Mouse (Mus musculus) limb, embryonic 14.5 days (tissue): Measurements from ENCODE around the gene Gps2. TPM values are rescaled to one million over a fixed set of nuclear protein-coding genes. Genes with fewer than 3 reads are reported as not detected.
A peak's percentile ranks its signal among the peaks of the same experiment; 100 is the strongest.

ENCODE experiments used
- ATAC-seq: fragments of 200-750 bp; cut with Nextera tagmentation; 2 replicates; pipeline ENCODE4 v1.8.0; 2017; ENCODE audit warnings: low read depth, moderate number of reproducible peaks, moderate TSS enrichment; ENCODE audit not compliant: low FRiP score
- DNase-seq: peaks from one replicate; pipeline ENCODE4 v3.0.0-alpha.2; 2015; ENCODE audit warnings: low spot score
- H3K27ac ChIP-seq: fragments of 300-500 bp; sonication (generic); replicated peaks from 2 replicates; pipeline ENCODE4 v1.5.1; 2014; ENCODE audit warnings: low read depth, mild to moderate bottlenecking, low read length, moderate library complexity, mixed read lengths
- H3K27me3 ChIP-seq: fragments of 300-500 bp; sonication (generic); 2 replicates; pipeline ENCODE4 v1.6.1; 2014; ENCODE audit warnings: low read length, mixed read lengths; ENCODE audit not compliant: control insufficient read depth, insufficient read depth
- H3K36me3 ChIP-seq: fragments of 300-500 bp; sonication (generic); 2 replicates; pipeline ENCODE4 v1.6.1; 2014; ENCODE audit warnings: mild to moderate bottlenecking, low read length, moderate library complexity, mixed read lengths; ENCODE audit not compliant: control insufficient read depth, insufficient read depth
- H3K4me1 ChIP-seq: fragments of 300-500 bp; sonication (generic); 2 replicates; pipeline ENCODE4 v1.6.1; 2014; ENCODE audit warnings: antibody characterized with exemption, low read length, mixed read lengths; ENCODE audit not compliant: control insufficient read depth, insufficient read depth
- H3K4me2 ChIP-seq: fragments of 300-500 bp; sonication (generic); replicated peaks from 2 replicates; pipeline ENCODE4 v1.6.1; 2014; ENCODE audit warnings: low read depth, mild to moderate bottlenecking, low read length, moderate library complexity; ENCODE audit not compliant: severe bottlenecking
- H3K4me3 ChIP-seq: fragments of 300-500 bp; sonication (generic); replicated peaks from 2 replicates; pipeline ENCODE4 v1.5.1; 2014; ENCODE audit warnings: low read length
- H3K9ac ChIP-seq: fragments of 300-500 bp; sonication (generic); 2 replicates; pipeline ENCODE4 v1.6.1; 2014; ENCODE audit warnings: mild to moderate bottlenecking, low read depth, low read length, moderate library complexity; ENCODE audit not compliant: severe bottlenecking
- H3K9me3 ChIP-seq: fragments of 300-500 bp; sonication (generic); 2 replicates; pipeline ENCODE4 v1.6.1; 2016; ENCODE audit warnings: low read length; ENCODE audit not compliant: control insufficient read depth
- POLR2A ChIP-seq: fragments of 200-500 bp; IDR thresholded peaks from 2 replicates; pipeline ENCODE4 v1.8.0; 2012; ENCODE audit warnings: inconsistent platforms, mild to moderate bottlenecking, moderate library complexity, borderline replicate concordance; ENCODE audit not compliant: insufficient read depth, insufficient read length; ENCODE audit errors: extremely low read depth
- WGBS: fragments of 180-500 bp; shearing (Covaris S2); extraction: QIAGEN DNeasy Blood & Tissue Kit; methylation state at CpG from one replicate; pipeline ENCODE4 v1.1.7; 2014; 5-methylcytosine and 5-hydroxymethylcytosine counted together
- polyA plus RNA-seq, 2 experiments: library from polyadenylated mRNA; depleted of rRNA in 1 of 2; stranded (reverse) in 1 of 2; unstranded in 1 of 2; fragments of >200 nt; fragmentation: Nextera tagmentation in 1 of 2; extraction: Ambion mirVana in 1 of 2; gene quantifications; 2 replicates each; pipeline versions ENCODE4 v1.2.1 to v1.2.3; 2012 to 2014

Gps2 gene
- polyA plus RNA-seq, 2 experiments: 67.3 to 94.0 TPM

DNA sequence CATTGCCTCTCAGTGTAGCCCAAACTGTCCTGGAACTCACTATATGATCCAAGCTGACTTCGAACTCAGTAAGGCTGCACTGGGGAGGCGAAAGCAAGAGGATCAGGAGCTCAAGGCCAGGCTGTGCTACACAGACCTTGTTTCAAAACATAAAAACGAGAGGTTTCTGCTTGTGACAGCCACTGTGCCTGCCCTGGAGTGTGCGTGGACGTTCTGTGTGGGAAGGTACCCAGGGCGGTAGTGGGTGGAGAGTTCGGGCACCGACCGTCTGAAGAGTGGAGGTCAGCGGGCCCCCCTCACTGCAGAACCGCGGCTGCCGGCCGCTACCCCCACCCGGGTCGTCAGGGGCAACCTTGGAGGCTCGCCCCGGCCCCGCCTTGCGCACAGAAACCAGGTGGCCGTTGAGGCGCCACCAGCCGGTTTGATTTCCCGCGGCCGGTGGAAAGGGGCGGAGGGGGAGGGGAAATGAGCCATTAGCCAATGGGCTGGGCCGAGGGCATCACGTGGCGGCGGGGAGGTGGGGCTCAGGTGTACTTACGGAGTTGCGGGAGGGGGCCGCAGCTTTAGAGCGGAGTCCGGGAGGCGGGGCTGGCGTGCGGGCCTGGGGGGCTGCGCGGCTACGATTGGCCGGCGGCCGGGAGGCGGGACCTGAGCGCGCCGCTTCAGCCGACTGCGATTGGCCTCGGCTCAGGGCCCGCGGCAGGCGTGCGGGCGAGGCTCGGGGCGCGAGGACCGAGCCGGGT, 21.6 kb downstream of the Gps2 start, which contains the start of gene Ybx2:
Gene Ybx2 (plus strand): TSS at position 660 of the 743 bp plus-strand sequence.
- peaks cover 26% of the 10 kb centered on the region for H3K4me1 ChIP-seq
- H3K9ac ChIP-seq: peak within 1 kb of the TSS; percentile 65
- H3K4me2 ChIP-seq: peak within 1 kb of the TSS; percentile 100
- H3K27me3 ChIP-seq: no peaks in the 10 kb centered on the region
- 1% methylated on average over 31 of the region's 62 CpGs for WGBS
- no peaks in the 10 kb centered on the region for H3K36me3 ChIP-seq
- TF ChIP-seq POLR2A: no peak
- DNase-seq: peak; percentile 93
- no peaks in the 10 kb centered on the region for H3K9me3 ChIP-seq
- H3K27ac ChIP-seq: no peak within 1 kb of the TSS
- ATAC-seq: peak; percentile 91
- peak within 1 kb of the TSS; percentile 65 for H3K4me3 ChIP-seq

DNA sequence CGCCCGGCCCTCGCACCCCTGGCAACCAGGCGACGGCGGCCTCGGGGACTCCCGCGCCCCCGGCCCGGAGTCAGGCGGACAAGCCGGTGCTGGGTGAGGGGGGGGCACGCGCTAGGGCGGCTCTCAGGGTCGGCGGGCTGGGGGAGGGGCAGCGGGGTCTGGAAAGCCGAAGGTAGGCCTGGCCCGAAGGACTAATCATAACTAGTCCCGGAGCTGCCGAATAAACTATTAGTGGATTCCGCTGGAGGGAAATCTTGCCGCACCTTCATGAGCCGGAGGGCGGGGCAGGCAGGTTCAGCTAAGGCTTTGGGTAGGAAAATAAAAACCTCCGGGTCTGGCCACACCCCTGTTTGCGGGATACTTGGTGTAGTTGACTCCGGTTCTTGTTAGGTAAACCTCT, 22.5 kb downstream of the Gps2 start:
- no peaks in the 10 kb centered on the region for H3K36me3 ChIP-seq
- peak overlapping the region; percentile 65 for H3K9ac ChIP-seq
- DNase-seq (no peak), ATAC-seq (no peak)
- H3K4me3 ChIP-seq: peak overlapping the region; percentile 65
- peaks cover 26% of the 10 kb centered on the region for H3K4me1 ChIP-seq
- TF ChIP-seq POLR2A: no peak
- WGBS: under 1% methylated on average over 23 of the region's 30 CpGs
- no peaks in the 10 kb centered on the region for H3K9me3 ChIP-seq
- no peak overlapping the region for H3K27ac ChIP-seq
- no peaks in the 10 kb centered on the region for H3K27me3 ChIP-seq
- peak overlapping the region; percentile 100 for H3K4me2 ChIP-seq

DNA sequence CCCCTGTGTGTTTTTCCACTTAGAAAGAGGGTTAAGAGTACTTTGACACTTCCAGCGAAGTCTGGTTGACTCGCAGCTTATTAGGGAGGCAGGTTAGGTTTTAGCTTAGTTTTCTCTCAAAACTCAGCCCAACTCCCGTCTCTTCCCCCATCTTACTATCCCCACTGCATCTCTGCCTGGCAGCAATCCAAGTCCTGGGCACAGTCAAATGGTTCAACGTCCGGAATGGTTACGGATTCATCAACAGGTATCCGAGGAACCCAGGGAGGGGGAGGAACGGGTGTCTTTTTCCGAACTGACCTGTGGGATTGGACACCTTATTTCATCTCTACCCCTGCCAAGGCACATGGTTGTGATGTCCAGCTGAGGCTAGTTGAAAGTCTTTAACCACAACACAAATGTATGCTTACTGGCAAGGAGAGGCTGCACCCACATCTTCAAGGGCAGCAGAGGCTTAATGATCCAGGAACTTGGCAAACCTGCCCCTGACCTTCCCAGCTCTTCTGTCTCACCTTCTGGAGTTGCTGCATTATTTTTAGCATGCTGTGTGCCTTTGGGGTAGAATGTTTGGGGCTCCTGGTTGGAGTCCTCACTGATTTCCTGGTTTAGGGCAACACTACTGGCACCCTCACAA, 23.1 kb downstream of the Gps2 start:
- WGBS: 33% methylated on average over 9 of the region's 9 CpGs
- peak overlapping the region; percentile 100 for H3K4me2 ChIP-seq
- ATAC-seq: no peak
- no peak overlapping the region for H3K27ac ChIP-seq
- H3K9ac ChIP-seq: peak overlapping the region; percentile 65; the same call in 1 of the 2 replicates
- peaks cover 26% of the 10 kb centered on the region for H3K4me1 ChIP-seq
- no peak for TF ChIP-seq POLR2A
- H3K36me3 ChIP-seq: peaks cover under 1% of the 10 kb centered on the region
- DNase-seq: no peak
- no peaks in the 10 kb centered on the region for H3K27me3 ChIP-seq
- H3K4me3 ChIP-seq: peak overlapping the region; percentile 65
- H3K9me3 ChIP-seq: no peaks in the 10 kb centered on the region

DNA sequence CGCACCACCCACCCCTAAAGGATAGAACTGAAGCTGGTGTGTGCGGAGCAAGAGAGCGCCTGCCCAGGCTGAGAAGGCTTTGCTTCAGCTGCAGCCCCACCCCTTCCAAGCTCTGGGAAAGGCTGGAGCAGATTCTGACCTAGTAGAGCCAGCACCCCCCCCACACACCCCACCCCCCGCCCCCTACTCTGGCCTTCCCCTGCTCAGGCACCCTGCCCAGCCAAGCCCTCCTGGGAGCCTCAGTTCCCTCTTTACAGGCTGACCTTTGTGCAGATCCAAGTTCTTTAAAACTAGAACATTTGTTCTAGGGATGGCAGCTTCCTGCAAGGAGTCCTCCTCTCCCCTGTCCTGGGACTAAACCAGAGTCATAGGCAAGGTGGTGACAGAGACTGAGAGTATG, 23.7 kb downstream of the Gps2 start:
- Histone ChIP-seq H3K4me1 (peaks cover 26% of the 10 kb centered on the region), H3K27ac (no peak overlapping the region), H3K4me2 (0 out of 2 replicates have a peak overlapping the region, but pooled peaks have one; percentile 10), H3K36me3 (peaks cover 3% of the 10 kb centered on the region), H3K9me3 (no peaks in the 10 kb centered on the region), H3K27me3 (no peaks in the 10 kb centered on the region), H3K4me3 (no peak overlapping the region), H3K9ac (no peak overlapping the region)
- DNase-seq: no peak
- no peak for TF ChIP-seq POLR2A
- no peak for ATAC-seq
- WGBS: 48% methylated on average over 4 of the region's 4 CpGs

DNA sequence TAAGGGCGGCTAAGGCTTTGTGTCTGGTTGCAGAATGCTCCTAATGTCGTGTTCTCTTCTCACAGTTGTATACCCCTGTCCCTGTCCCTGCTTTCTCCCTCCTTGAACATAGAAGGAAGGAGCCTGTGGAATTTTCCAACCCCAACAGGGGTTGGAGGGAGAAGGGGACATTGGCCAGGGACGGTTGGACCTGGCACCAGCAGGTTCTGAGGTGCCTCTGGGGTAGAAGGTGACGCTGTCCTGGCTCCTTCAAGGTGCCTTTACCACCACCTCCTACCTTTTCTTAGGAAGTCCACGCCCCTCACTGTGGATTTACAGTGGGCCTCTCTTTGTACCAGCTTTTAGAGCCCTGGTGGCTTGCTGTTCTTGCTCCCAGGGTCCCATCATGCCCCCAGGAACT, 24.1 kb downstream of the Gps2 start:
- WGBS: 58% methylated on average over 4 of the region's 5 CpGs
- Histone ChIP-seq H3K27ac (no peak overlapping the region), H3K4me3 (no peak overlapping the region), H3K9ac (no peak overlapping the region), H3K4me1 (peaks cover 26% of the 10 kb centered on the region), H3K9me3 (no peaks in the 10 kb centered on the region), H3K27me3 (no peaks in the 10 kb centered on the region), H3K4me2 (no peak overlapping the region), H3K36me3 (peaks cover 6% of the 10 kb centered on the region)
- no peak for TF ChIP-seq POLR2A
- DNase-seq (no peak), ATAC-seq (no peak)
